Mouse (Mus musculus) embryonic fibroblast, embryonic 13.5 days (primary cell): ENCODE measurements around the gene Pnp.

Experiments
- CTCF ChIP-seq: IDR thresholded peaks from 2 replicates; pipeline ENCODE4 v1.5.1; 2011; ENCODE audit warnings: mild to moderate bottlenecking, control low read depth, low read length, moderate library complexity, borderline replicate concordance; ENCODE audit not compliant: insufficient read depth
- POLR2A ChIP-seq: IDR thresholded peaks from 2 replicates; pipeline ENCODE4 v1.6.1; 2011; ENCODE audit warnings: low read depth, mild to moderate bottlenecking, control low read depth, low read length, moderate library complexity

DNA sequence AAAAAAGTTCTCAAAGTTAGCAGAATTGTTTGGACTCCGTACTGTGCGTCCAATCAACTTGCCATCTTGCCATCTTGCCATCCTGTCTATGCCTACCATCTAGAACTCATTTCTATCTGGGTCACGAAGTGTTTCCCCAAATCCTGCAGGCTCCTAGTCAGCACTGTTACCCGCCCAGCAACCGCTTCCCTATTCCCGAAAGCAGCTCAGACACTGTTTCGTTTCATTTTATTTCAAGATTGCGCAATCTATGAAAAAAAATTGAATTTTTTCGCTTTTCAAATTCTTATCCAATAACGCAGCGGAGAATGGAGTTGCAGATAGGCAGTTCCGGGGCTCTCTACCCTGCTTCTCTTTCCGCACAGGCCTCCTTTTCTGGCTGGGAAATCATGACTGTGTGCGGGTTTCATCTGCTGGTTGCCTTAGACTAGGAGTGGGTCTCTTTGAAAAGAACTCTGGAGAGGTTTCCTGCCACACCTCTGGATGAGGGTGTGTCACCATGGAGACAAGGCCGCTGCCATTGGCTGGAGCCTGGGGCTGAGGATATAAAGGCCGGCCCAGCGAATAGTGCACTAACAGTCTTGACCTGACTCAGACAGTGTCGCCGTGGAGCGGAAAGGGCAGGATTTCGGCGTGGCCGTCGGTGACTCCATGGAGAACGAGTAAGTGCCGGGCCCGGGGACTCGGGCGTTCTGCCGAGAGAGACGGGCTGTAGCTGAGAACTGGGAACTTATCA lies 13.2 kb downstream of the Pnp start, which contains the start of gene Gm49342:
- TF ChIP-seq CTCF (peak; percentile 22; the same call in 1 of the 2 replicates), POLR2A (peak; percentile 99)
